Mouse (Mus musculus) embryonic fibroblast, embryonic 13.5 days (primary cell): ENCODE results near the gene Lmln.

Experiments
- CTCF ChIP-seq: IDR thresholded peaks from 2 replicates; pipeline ENCODE4 v1.5.1; 2011; ENCODE audit warnings: mild to moderate bottlenecking, control low read depth, low read length, moderate library complexity, borderline replicate concordance; ENCODE audit not compliant: insufficient read depth
- POLR2A ChIP-seq: IDR thresholded peaks from 2 replicates; pipeline ENCODE4 v1.6.1; 2011; ENCODE audit warnings: low read depth, mild to moderate bottlenecking, control low read depth, low read length, moderate library complexity

- TF ChIP-seq POLR2A = no peak
- TF ChIP-seq CTCF = no peak
Observed at GRCm38 (mm10) chr16:33076078-33076477, 13.8 kb downstream of the Lmln start.
